9 mouse cellular contexts compared by ENCODE assay signal in genomic region chr17:27603522-27604234, GRCm38 (mm10). TPM values are rescaled to one million over a fixed set of nuclear protein-coding genes. Genes with fewer than 3 reads are reported as not detected.
A peak's percentile ranks its signal among the peaks of the same experiment; 100 is the strongest.
DNase-seq lines count a peak whose midpoint lies in the region; ATAC-seq and TF ChIP-seq lines count a peak whose summit lies in the region.
"Had no signal": no experiment of that assay in that cellular context is flagged by ENCODE, and none has a peak within 500 bp of the region (broad histone marks: within the 10 kb centered on the region; RNA-seq: fewer than 3 reads in every experiment).

No protein-coding gene starts in this region.

- no peak overlapping the region for H3K9ac ChIP-seq in limb, embryonic 14.5 days (ENCODE audit: low read depth, low read length, severe bottlenecking)

- H3K36me3 ChIP-seq in limb, embryonic 14.5 days (ENCODE audit: control insufficient read depth, insufficient read depth, low read length) = peaks cover 15% of the 10 kb centered on the region

- no peak overlapping the region for H3K4me2 ChIP-seq in limb, embryonic 14.5 days (replicated peaks; ENCODE audit: low read depth, low read length, severe bottlenecking)

- no peak overlapping the region for H3K27ac ChIP-seq in limb, embryonic 14.5 days (replicated peaks; ENCODE audit: low read depth, low read length)

- DNase-seq in gastrocnemius, adult 18-20 months (ENCODE audit: low spot score) = peak; percentile 84
- DNase-seq in gastrocnemius, postnatal 4 days (ENCODE audit: low spot score in 2 of 2) = no peak
- DNase-seq in MN1 (ENCODE audit: low spot score) = peak; percentile 62
- peak; percentile 50 to 59 for DNase-seq in gastrocnemius, postnatal 36 days
- DNase-seq in limb, embryonic 14.5 days (ENCODE audit: low spot score) = peak; percentile 32
- DNase-seq in kidney, adult 11 months = no peak
- DNase-seq in right cerebral cortex, postnatal 36 days (ENCODE audit: low spot score in 2 of 2) = no peak
- DNase-seq in left cerebral cortex, adult 11 months (ENCODE audit: low spot score) = no peak

- peaks cover 20% of the 10 kb centered on the region for H3K4me1 ChIP-seq in limb, embryonic 14.5 days (ENCODE audit: control insufficient read depth, insufficient read depth, low read length)

- H3K4me3 ChIP-seq in limb, embryonic 14.5 days (replicated peaks; ENCODE audit: low read length) = no peak overlapping the region

- ATAC-seq in limb, embryonic 14.5 days (ENCODE audit: low FRiP score, low read depth) = no peak

- TF ChIP-seq POLR2A in limb, embryonic 14.5 days (IDR thresholded peaks at IDR 0.05; ENCODE audit: borderline replicate concordance, extremely low read depth, insufficient read depth, insufficient read length) = no peak

- H3K27me3 ChIP-seq in limb, embryonic 14.5 days (ENCODE audit: control insufficient read depth, insufficient read depth, low read length) = no peaks in the 10 kb centered on the region

- intact Hi-C loops in gastrocnemius, postnatal 36 days (cut with DNase I) = no loop called here

- no peaks in the 10 kb centered on the region for H3K9me3 ChIP-seq in limb, embryonic 14.5 days (ENCODE audit: control insufficient read depth, low read length)

- 64% methylated on average over 21 of the region's 21 CpGs for WGBS in limb, embryonic 14.5 days

RNA-seq across cellular contexts. Expression of gene Nudt3, which starts 19.6 kb away (rescaled TPM):
- 100 to 1,000 TPM; 249 to 272 TPM for total RNA-seq in gastrocnemius, adult 18-20 months (2021)
- total RNA-seq in gastrocnemius, postnatal 4 days (2021) = 100 to 1,000 TPM; 316 to 327 TPM
- 100 to 1,000 TPM; 232 to 233 TPM for total RNA-seq in gastrocnemius, postnatal 36 days (2021)
- polyA plus RNA-seq in limb, embryonic 14.5 days (2012; rRNA removed) = 116 and 121 TPM in 2 replicates
- 35.7 and 36.8 TPM in 2 replicates for polyA plus RNA-seq in limb, embryonic 14.5 days (2014; fragmentation: Nextera tagmentation; extraction: Ambion mirVana)

RNA-seq across cellular contexts. Expression of gene RPS10-NUDT3, which starts 31.3 kb away (rescaled TPM):
- total RNA-seq in gastrocnemius, adult 18-20 months (2021) = 1 to 10 TPM in 1 of 2 experiments, not detected in 1; 1.5 TPM
- total RNA-seq in gastrocnemius, postnatal 4 days (2021) = not detected
- not detected for total RNA-seq in gastrocnemius, postnatal 36 days (2021)
- polyA plus RNA-seq in limb, embryonic 14.5 days (2012; rRNA removed) = 0.11 TPM in 1 of 2 replicates, not detected in the other
- not detected in 2 replicates for polyA plus RNA-seq in limb, embryonic 14.5 days (2014; fragmentation: Nextera tagmentation; extraction: Ambion mirVana)
- polyA plus RNA-seq: small intestine, adult 2 months had no signal

RNA-seq across cellular contexts. Expression of gene Rps10, which starts 32.8 kb away (rescaled TPM):
- total RNA-seq in gastrocnemius, adult 18-20 months (2021) = 100 to 1,000 TPM; 400 to 411 TPM
- total RNA-seq in gastrocnemius, postnatal 4 days (2021) = 1,000 to 10,000 TPM in 1 of 2 experiments, 100 to 1,000 TPM in 1; 893 to 1,001 TPM
- 100 to 1,000 TPM; 294 to 354 TPM for total RNA-seq in gastrocnemius, postnatal 36 days (2021)
- 1,839 and 1,928 TPM in 2 replicates for polyA plus RNA-seq in limb, embryonic 14.5 days (2012; rRNA removed)
- polyA plus RNA-seq in limb, embryonic 14.5 days (2014; fragmentation: Nextera tagmentation; extraction: Ambion mirVana) = 1,149 and 1,160 TPM in 2 replicates

RNA-seq across cellular contexts. Expression of gene AI413582, which starts 38.1 kb away (rescaled TPM):
- 1 to 10 TPM; 2.8 to 4.0 TPM for total RNA-seq in gastrocnemius, adult 18-20 months (2021)
- 1 to 10 TPM; 5.4 to 7.0 TPM for total RNA-seq in gastrocnemius, postnatal 4 days (2021)
- total RNA-seq in gastrocnemius, postnatal 36 days (2021) = 1 to 10 TPM; 2.7 to 2.8 TPM
- polyA plus RNA-seq in limb, embryonic 14.5 days (2012; rRNA removed) = 24.1 and 28.0 TPM in 2 replicates
- 31.4 and 31.9 TPM in 2 replicates for polyA plus RNA-seq in limb, embryonic 14.5 days (2014; fragmentation: Nextera tagmentation; extraction: Ambion mirVana)

RNA-seq across cellular contexts. Expression of gene Hmga1, which starts 47.4 kb away (rescaled TPM):
- total RNA-seq in gastrocnemius, adult 18-20 months (2021) = 10 to 100 TPM; 31.9 to 32.7 TPM
- 10 to 100 TPM; 48.5 to 51.3 TPM for total RNA-seq in gastrocnemius, postnatal 4 days (2021)
- total RNA-seq in gastrocnemius, postnatal 36 days (2021) = 10 to 100 TPM; 24.0 to 25.2 TPM
- polyA plus RNA-seq in limb, embryonic 14.5 days (2012; rRNA removed) = 196 and 250 TPM in 2 replicates
- polyA plus RNA-seq in limb, embryonic 14.5 days (2014; fragmentation: Nextera tagmentation; extraction: Ambion mirVana) = 227 and 235 TPM in 2 replicates

Comparison
In these comparisons a context has a peak if more than half of its experiments do, and no peak if none do; other contexts are left out.
1. DNase-seq: peak in gastrocnemius, adult 18-20 months (single experiment), MN1 (single experiment), gastrocnemius, postnatal 36 days (2 of 2) and limb, embryonic 14.5 days (single experiment); none in gastrocnemius, postnatal 4 days (0 of 2), kidney, adult 11 months (single experiment), right cerebral cortex, postnatal 36 days (0 of 2) and left cerebral cortex, adult 11 months (single experiment).